Mouse (Mus musculus): Measurements from ENCODE around the gene Zfp865. TPM values are rescaled to one million over a fixed set of nuclear protein-coding genes. Genes with fewer than 3 reads are reported as not detected.
A peak's percentile ranks its signal among the peaks of the same experiment; 100 is the strongest.

Gene Zfp865
- 7.2 and 7.6 TPM in 2 replicates for polyA plus RNA-seq (2015; fragmentation: Nextera tagmentation; extraction: Ambion mirVana)

DNA sequence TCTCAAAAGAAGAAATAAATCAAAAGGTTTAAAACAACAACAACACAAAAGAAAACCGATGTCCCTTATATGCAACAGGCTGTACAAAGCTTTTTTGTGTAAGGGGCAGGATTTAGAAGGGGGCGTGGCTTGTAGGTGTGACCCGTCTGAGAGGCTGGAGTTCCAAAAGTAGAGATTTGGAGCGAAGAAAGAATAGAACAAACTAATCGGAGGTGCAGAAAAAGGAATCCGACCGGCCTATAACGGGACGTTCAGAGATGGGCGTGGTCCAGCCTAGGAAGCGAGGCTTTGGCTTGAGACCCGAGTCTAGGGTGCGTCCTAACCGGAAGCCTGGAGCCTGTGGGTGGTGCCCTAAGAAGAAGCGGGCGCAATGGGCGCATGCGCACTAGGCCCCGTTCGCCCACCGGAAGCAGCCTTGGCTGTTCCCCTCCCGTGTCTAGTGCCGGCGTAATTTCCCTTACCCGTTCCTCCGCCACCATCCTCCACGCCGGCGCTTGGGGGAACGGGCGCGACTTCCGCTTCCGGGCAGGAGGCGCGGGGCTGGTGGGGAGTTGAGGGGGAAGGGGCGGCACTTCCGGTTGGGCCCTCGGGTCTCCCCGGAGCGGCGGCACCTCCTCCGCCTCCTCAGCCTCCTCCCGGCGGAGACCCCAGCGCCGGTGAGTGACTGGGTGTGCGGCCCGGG lies at the start of gene Zfp865, which contains the start of gene Ccdc106:
Gene Zfp865, plus strand, starts transcription at position 377 of the 682 bp plus-strand sequence.
Gene Ccdc106, plus strand, starts transcription at position 554 of the 682 bp plus-strand sequence.
- Histone ChIP-seq H3K4me3 (replicated peaks) (peak within 1 kb of the TSS; percentile 66), H3K4me1 (peaks cover 30% of the 10 kb centered on the region), H3K9me3 (replicated peaks) (no peaks in the 10 kb centered on the region), H3K27me3 (no peaks in the 10 kb centered on the region), H3K27ac (peak within 1 kb of the TSS; percentile 97), H3K36me3 (peaks cover 49% of the 10 kb centered on the region), H3K4me2 (peak within 1 kb of the TSS; percentile 67), H3K9ac (peak within 1 kb of the TSS; percentile 81)
- ATAC-seq (replicated peaks; ENCODE audit: low FRiP score) = peak; percentile 91
- under 1% methylated on average over 29 of the region's 49 CpGs for WGBS

DNA sequence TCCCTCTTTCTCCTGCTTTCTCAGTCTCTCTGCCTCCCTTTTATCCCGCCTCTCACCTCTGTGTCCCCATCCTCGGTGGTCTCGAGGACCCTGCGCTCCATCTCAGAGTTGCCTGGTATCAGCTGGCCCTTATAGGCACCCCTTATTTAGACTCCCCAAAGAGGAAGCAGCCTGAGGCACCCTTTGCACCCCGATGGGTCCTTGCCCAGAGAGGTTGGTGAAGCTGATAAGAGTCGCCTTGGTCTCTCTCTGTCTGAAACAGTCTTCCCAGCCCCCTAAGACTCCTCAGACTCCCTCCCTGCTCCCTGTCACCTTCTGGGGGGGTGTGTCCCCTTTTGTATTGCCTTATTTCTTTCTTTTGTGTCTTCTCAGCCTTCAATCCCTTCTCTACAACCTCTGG lies 49.1 kb upstream of the Zfp865 start, which contains the start of gene Sbk3:
Gene Sbk3, minus strand, starts transcription at position 101 of the 400 bp plus-strand sequence.
- H3K4me1 ChIP-seq = 0 out of 2 replicates have a peak, but pooled peaks cover 3% of the 10 kb centered on the region
- no peak for ATAC-seq (replicated peaks; ENCODE audit: low FRiP score)
- H3K27me3 ChIP-seq = 0 out of 2 replicates have a peak, but pooled peaks cover 3% of the 10 kb centered on the region
- no peak within 1 kb of the TSS for H3K27ac ChIP-seq
- no peak within 1 kb of the TSS for H3K9ac ChIP-seq
- H3K4me2 ChIP-seq = no peak within 1 kb of the TSS
- H3K9me3 ChIP-seq (replicated peaks) = no peaks in the 10 kb centered on the region
- no peak within 1 kb of the TSS for H3K4me3 ChIP-seq (replicated peaks)
- 42% methylated on average over 6 of the region's 6 CpGs for WGBS
- H3K36me3 ChIP-seq = no peaks in the 10 kb centered on the region

DNA sequence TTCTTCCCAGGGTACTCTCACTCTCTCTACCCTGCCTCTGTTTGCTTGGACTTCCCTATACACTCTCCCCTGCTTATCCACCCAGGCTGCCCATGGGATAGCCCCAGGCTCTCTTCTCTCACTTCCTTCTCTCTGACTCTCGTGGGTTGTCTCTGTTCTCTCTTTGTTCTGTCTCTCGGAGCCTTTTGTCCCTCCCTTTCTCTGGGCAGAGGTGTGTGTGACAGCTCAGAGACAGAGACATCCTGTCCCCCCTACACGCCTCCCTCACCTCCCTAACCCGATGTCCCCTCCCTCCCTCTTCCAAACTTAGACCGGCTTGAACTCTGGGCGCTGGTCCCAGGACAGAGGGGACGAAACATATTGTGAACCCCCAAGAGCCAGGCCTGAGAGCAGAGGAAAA lies 48.5 kb upstream of the Zfp865 start:
- 0 out of 2 replicates have a peak, but pooled peaks cover 3% of the 10 kb centered on the region for H3K4me1 ChIP-seq
- H3K9me3 ChIP-seq (replicated peaks) = no peaks in the 10 kb centered on the region
- no peak overlapping the region for H3K27ac ChIP-seq
- no peak overlapping the region for H3K9ac ChIP-seq
- H3K27me3 ChIP-seq = 0 out of 2 replicates have a peak, but pooled peaks cover 3% of the 10 kb centered on the region
- no peak overlapping the region for H3K4me2 ChIP-seq
- no peak for ATAC-seq (replicated peaks; ENCODE audit: low FRiP score)
- 22% methylated on average over 7 of the region's 7 CpGs for WGBS
- no peak overlapping the region for H3K4me3 ChIP-seq (replicated peaks)
- no peaks in the 10 kb centered on the region for H3K36me3 ChIP-seq

DNA sequence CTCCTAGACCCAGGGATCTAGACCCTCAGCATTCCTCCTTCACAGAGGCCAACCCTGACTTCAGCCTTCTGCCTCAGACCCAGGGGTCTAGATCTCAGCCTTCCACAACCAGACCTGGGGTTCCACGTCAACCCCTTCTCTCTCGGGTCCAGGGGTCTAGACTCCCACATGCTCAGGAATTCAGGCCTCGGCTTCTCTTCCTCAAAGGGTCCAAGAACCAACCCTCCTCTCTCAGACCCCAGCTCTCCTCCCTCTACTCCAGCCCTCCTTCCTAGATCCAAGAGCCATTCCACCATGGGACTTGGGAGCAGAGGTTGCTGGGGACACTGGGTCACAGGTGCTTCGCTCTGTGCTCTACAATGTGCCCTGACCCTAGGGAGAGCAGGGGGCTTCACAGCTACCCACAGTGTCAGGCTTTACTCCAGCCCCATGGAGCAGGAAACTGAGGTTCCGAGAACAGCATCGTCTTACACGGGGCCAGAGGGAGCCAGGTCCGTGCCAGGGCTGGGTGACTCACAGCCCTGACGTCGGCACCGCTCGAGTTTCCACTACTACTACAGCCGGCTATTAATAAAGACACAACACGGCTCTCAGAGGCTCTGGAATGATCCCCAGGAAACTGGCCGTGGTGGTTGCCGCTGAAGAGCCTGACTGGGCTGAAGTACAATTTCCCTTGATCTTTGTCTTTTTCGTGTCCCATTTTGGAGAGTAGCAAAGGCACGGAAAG lies 47.7 kb upstream of the Zfp865 start:
- WGBS = 62% methylated on average over 18 of the region's 18 CpGs
- Histone ChIP-seq H3K4me3 (replicated peaks) (no peak overlapping the region), H3K9me3 (replicated peaks) (no peaks in the 10 kb centered on the region), H3K27me3 (no peaks in the 10 kb centered on the region), H3K9ac (no peak overlapping the region), H3K4me1 (0 out of 2 replicates have a peak, but pooled peaks cover 3% of the 10 kb centered on the region), H3K27ac (no peak overlapping the region), H3K36me3 (no peaks in the 10 kb centered on the region), H3K4me2 (no peak overlapping the region)
- ATAC-seq (replicated peaks; ENCODE audit: low FRiP score) = no peak

DNA sequence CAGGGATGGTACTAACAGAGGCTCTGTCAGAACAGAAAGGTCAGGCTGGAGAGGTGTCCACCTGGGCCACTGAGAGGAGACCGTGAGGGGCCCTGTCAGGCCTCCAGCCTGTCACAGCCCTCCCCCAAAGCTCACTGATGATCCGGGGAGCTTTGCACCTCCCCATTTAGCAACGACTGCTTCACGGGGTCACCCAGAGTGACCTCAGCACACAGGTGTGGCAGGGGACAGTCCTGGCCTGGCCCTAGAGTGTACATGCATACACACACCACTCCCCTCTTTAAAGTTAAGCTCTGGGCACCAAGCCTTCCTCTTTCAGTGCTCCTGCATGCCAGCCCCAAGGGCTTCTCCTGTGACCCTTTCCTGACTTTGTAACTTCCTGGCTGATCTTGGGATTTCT lies 44.7 kb upstream of the Zfp865 start:
- WGBS = 68% methylated on average over 4 of the region's 4 CpGs
- H3K27ac ChIP-seq = no peak overlapping the region
- H3K27me3 ChIP-seq = no peaks in the 10 kb centered on the region
- no peak for ATAC-seq (replicated peaks; ENCODE audit: low FRiP score)
- no peak overlapping the region for H3K4me2 ChIP-seq
- no peaks in the 10 kb centered on the region for H3K36me3 ChIP-seq
- no peaks in the 10 kb centered on the region for H3K9me3 ChIP-seq (replicated peaks)
- 0 out of 2 replicates have a peak, but pooled peaks cover 3% of the 10 kb centered on the region for H3K4me1 ChIP-seq
- no peak overlapping the region for H3K9ac ChIP-seq
- no peak overlapping the region for H3K4me3 ChIP-seq (replicated peaks)

DNA sequence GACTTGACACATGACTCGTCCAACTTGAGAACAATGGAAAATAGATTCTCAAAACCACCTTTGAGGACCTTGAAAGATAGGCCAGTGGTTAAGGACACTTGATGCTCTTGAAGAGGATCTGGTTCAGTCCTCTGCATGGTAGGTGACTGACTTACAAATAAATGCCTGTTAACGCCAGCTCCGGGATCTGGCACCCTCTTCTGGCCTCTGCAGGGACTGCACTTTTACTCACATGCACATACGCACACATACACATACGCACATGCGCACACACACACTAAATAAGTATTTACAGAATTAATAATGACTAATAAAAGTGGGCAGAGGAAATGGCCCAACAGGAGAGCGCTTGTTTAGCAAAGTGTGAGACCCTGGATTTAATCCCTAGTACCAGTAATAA lies 43.3 kb upstream of the Zfp865 start:
- Histone ChIP-seq H3K27ac (no peak overlapping the region), H3K36me3 (no peaks in the 10 kb centered on the region), H3K4me3 (replicated peaks) (no peak overlapping the region), H3K9me3 (replicated peaks) (no peaks in the 10 kb centered on the region), H3K4me2 (no peak overlapping the region), H3K9ac (no peak overlapping the region), H3K4me1 (0 out of 2 replicates have a peak, but pooled peaks cover 1% of the 10 kb centered on the region), H3K27me3 (no peaks in the 10 kb centered on the region)
- 90% methylated on average over 7 of the region's 7 CpGs for WGBS
- ATAC-seq (replicated peaks; ENCODE audit: low FRiP score) = no peak

DNA sequence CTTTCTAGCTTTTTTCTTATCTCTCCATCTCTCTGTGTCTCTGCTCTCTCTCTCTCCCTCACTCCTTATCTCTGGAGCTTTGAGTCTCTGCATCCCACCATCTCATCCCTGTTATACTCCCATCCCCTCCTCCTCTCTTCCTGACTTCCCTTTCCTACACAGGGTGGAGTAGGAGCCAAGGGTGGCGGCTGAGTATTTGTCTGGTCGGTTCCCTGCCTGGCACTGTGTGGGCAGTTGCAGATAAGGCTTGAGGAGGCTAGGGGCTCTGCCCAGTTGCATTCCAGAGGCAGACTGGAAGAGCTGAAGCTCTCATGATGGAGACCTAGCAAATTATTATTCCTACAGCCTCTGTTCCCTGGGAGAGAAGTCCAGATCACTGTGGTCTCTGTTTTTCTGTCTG lies 31.9 kb upstream of the Zfp865 start:
- no peak overlapping the region for H3K4me2 ChIP-seq
- H3K4me1 ChIP-seq = no peaks in the 10 kb centered on the region
- H3K27ac ChIP-seq = no peak overlapping the region
- H3K27me3 ChIP-seq = no peaks in the 10 kb centered on the region
- 63% methylated on average over 2 of the region's 2 CpGs for WGBS
- H3K9me3 ChIP-seq (replicated peaks) = no peaks in the 10 kb centered on the region
- peaks cover 22% of the 10 kb centered on the region for H3K36me3 ChIP-seq
- no peak for ATAC-seq (replicated peaks; ENCODE audit: low FRiP score)
- no peak overlapping the region for H3K9ac ChIP-seq
- H3K4me3 ChIP-seq (replicated peaks) = no peak overlapping the region

DNA sequence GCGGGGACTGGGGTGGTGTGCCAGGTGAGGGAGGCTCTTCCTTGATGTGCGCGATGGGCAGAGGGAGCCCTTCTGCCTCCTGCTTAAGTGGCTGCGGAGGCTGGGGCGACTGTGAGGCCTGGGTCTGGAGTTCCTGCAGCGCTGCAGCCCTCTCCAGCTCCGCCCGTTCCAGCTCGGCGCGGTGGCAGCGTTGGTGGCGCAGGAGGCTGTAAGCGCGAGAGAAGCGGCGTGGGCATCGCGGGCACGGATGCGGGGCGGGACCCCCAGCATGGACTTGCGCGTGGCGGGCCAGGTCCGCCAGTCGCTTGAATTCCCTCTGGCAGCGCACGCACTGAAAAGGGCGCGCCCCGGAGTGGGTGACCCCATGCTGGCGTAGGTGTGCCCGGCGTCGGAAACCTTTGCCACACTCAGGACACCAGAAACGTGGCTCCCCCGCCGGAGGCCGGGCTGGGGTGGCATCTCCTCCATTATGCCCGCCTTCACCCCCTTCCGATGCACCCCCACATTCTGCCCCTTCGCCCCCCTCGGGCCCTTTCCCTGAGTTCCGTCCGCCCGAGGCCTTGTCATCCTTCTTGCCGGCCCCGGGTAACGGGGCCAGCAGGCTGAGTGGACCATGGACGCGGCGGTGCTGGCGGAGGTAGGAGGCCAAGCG lies 26.7 kb upstream of the Zfp865 start:
- peaks cover 3% of the 10 kb centered on the region for H3K9me3 ChIP-seq (replicated peaks)
- 0 out of 2 replicates have a peak overlapping the region, but pooled peaks have one; percentile 68 for H3K4me3 ChIP-seq (replicated peaks)
- H3K9ac ChIP-seq = no peak overlapping the region
- peaks cover 32% of the 10 kb centered on the region for H3K36me3 ChIP-seq
- WGBS = 45% methylated on average over 55 of the region's 55 CpGs
- no peak overlapping the region for H3K27ac ChIP-seq
- H3K4me1 ChIP-seq = peaks cover 27% of the 10 kb centered on the region
- H3K27me3 ChIP-seq = peaks cover 7% of the 10 kb centered on the region; the same call in 1 of the 2 replicates
- ATAC-seq (replicated peaks; ENCODE audit: low FRiP score) = no peak
- peak overlapping the region; percentile 78 for H3K4me2 ChIP-seq

DNA sequence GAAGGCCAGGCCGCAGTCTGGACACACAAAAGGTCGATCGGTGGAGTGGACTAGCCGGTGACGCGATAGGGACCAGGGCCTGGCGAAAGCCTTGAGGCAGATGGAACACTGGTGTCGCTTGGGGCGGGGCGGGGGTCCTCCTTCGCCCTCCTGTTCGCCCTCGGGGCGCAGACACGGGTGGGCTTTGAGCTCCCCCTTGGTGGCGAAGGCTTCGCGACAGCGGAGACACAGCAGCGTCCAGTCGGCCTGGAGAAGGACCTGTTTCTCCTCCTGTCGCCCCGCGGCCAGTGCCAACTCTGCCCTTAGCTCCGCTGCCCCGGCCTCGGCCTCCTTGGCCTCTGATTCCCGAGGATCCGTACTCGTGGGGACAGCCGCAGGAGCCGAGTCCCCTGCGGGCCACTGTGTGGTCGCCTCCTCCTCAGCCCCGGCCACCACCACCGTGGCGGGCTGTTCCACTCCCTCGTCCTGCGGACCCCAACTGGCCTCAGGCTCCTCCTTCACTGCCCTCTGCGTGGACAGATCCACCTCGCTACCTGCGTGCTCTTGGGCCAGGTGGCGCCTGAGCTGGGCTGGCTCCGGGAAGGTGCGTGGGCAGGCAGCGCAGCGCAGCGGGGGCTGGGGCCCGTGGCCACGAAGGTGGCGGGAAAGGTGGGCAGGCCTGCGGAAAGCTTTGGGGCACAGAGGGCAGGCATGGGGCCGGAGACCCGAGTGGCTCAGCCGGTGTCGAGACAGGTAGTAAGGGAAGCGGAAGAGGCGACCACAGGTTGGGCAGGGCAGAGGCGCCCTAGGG lies 26.0 kb upstream of the Zfp865 start:
- peaks cover 27% of the 10 kb centered on the region for H3K4me1 ChIP-seq
- H3K27me3 ChIP-seq = peaks cover 7% of the 10 kb centered on the region; the same call in 1 of the 2 replicates
- ATAC-seq (replicated peaks; ENCODE audit: low FRiP score) = no peak; the same call in 1 of the 2 replicates
- H3K9me3 ChIP-seq (replicated peaks) = peaks cover 3% of the 10 kb centered on the region
- peak overlapping the region; percentile 78 for H3K4me2 ChIP-seq
- 56% methylated on average over 59 of the region's 59 CpGs for WGBS
- H3K36me3 ChIP-seq = peaks cover 32% of the 10 kb centered on the region
- H3K9ac ChIP-seq = no peak overlapping the region
- H3K27ac ChIP-seq = no peak overlapping the region
- H3K4me3 ChIP-seq (replicated peaks) = peak overlapping the region; percentile 68; the same call in 1 of the 2 replicates

DNA sequence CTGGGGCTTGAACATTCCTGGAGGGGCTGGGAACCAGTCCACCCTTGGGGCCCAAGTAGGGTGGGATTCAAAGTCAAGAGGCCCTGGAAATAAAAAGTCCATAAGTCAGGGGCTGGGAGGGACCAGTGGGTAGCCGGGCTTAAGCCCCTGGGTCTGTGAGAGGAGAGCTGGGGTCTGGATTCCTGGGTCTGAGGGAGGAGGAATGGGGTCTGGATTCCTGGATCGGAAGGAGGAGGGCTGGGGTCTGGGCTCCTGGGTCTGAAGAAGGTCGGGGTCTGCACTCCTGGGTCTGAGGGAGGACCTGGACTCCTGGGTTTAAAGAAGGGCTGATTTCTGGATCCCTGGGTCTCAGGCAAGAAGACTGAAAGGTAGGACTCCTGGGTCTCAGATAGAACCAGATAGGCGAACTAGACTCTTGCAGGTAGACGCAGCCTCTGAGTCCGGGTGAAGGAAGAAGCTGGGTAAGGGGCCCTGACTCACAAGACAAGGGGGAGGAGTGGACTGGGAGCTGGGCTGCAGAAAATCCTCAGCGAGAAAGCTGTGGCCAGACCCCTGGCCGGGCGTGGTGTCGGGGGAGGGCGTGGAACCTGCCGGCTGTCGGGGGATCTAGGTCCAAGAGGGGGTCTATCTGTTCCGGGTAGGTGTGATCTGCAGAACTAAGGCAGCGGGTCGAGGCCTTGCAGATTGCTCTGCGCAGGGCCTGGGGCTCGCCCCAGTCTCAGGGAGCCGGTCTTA lies 24.7 kb upstream of the Zfp865 start:
- WGBS = 7% methylated on average over 18 of the region's 19 CpGs
- peak overlapping the region; percentile 79 for H3K9ac ChIP-seq
- H3K27me3 ChIP-seq = peaks cover 7% of the 10 kb centered on the region; the same call in 1 of the 2 replicates
- H3K36me3 ChIP-seq = peaks cover 32% of the 10 kb centered on the region
- H3K9me3 ChIP-seq (replicated peaks) = peaks cover 3% of the 10 kb centered on the region
- peak overlapping the region; percentile 72 for H3K27ac ChIP-seq
- peaks cover 27% of the 10 kb centered on the region for H3K4me1 ChIP-seq
- H3K4me2 ChIP-seq = peak overlapping the region; percentile 78
- 0 out of 2 replicates have a peak, but pooled peaks have one; percentile 9 for ATAC-seq (replicated peaks; ENCODE audit: low FRiP score)
- peak overlapping the region; percentile 68 for H3K4me3 ChIP-seq (replicated peaks)
